Mouse (Mus musculus) left cerebral cortex, postnatal 14 days (tissue): Measurements from ENCODE around the gene Gcgr. TPM values are rescaled to one million over a fixed set of nuclear protein-coding genes. Genes with fewer than 3 reads are reported as not detected.
"Not testable (repeated sequence)": the region's sequence is repeated elsewhere in the genome, so short reads cannot be mapped to it uniquely, and the experiment has no call there.

Experiments used
- DNase-seq, 2 experiments: peaks; one replicate each; pipeline ENCODE4 v3.0.0; 2021 to 2022; ENCODE audit warnings: low spot score in 2 of 2, mixed read lengths in 1 of 2
- intact Hi-C: fragments of 180-260 bp; cut with DNase I; formaldehyde crosslinking; loops from one replicate; pipeline ENCODE4 v1.15.1; 2025
- total RNA-seq, 2 experiments: library from RNA; stranded (reverse); gene quantifications; 2 replicates each; pipeline ENCODE4 v1.2.3; 2021

The Gcgr gene
- total RNA-seq, 2 experiments from 2014 or later: 0.17 to 0.18 TPM

GRCm38 (mm10) chr11:120501018-120501417 is 29.5 kb upstream of the Gcgr start:
- intact Hi-C loops: no loop called here
- no peak for DNase-seq

- intact Hi-C loops: no loop called here
- DNase-seq: no peak
These were observed 28.8 kb upstream of the Gcgr start for GRCm38 (mm10) chr11:120501701-120502100.

- intact Hi-C loops: no loop called here
- no peak for DNase-seq
These were observed 24.8 kb upstream of the Gcgr start for GRCm38 (mm10) chr11:120505661-120506060.

GRCm38 (mm10) chr11:120506899-120507298 is 23.6 kb upstream of the Gcgr start:
- intact Hi-C loops: no loop called here
- DNase-seq: no peak

- intact Hi-C loops: no loop called here
- no peak for DNase-seq
These were observed 22.7 kb upstream of the Gcgr start for GRCm38 (mm10) chr11:120507611-120508289.

- intact Hi-C loops: no loop called here
- no peak for DNase-seq
These were observed 22.1 kb upstream of the Gcgr start for GRCm38 (mm10) chr11:120508290-120508870.

GRCm38 (mm10) chr11:120509940-120510339 is 20.6 kb upstream of the Gcgr start:
- intact Hi-C loops: loop anchor here (10.0 kb wide), 1 partner anchor 265 kb away; no protein-coding TSS in a partner anchor
- DNase-seq: no peak

GRCm38 (mm10) chr11:120510375-120511030 is 20.0 kb upstream of the Gcgr start:
- no peak for DNase-seq
- intact Hi-C loops: loop anchor here (10.0 kb wide), 1 partner anchor 264 kb away; no protein-coding TSS in a partner anchor

GRCm38 (mm10) chr11:120512790-120513453 is 17.6 kb upstream of the Gcgr start:
- DNase-seq: no peak
- intact Hi-C loops: loop anchor here (10.0 kb wide), 1 partner anchor 262 kb away; no protein-coding TSS in a partner anchor

GRCm38 (mm10) chr11:120514262-120514661 is 16.2 kb upstream of the Gcgr start:
- not testable (repeated sequence) for DNase-seq
- intact Hi-C loops: loop anchor here (10.0 kb wide), 1 partner anchor 261 kb away; no protein-coding TSS in a partner anchor

- intact Hi-C loops: loop anchor here (5.0 to 10.0 kb wide), 3 partner anchors 57 to 259 kb away; partner anchors contain the start of genes P4hb and Pcyt2
These were observed 14.9 kb upstream of the Gcgr start for GRCm38 (mm10) chr11:120515611-120516010.

GRCm38 (mm10) chr11:120517147-120517546 is 13.4 kb upstream of the Gcgr start:
- no peak for DNase-seq
- intact Hi-C loops: loop anchor here (5.0 to 10.0 kb wide), 3 partner anchors 55 to 258 kb away; partner anchors contain the start of genes P4hb and Pcyt2

More at GRCm38 (mm10) chr11:120515611-120516010, 14.9 kb upstream of the Gcgr start:
- DNase-seq: peak; percentile 77 to 88

- intact Hi-C loops: loop anchor here (5.0 to 10.0 kb wide), 3 partner anchors 54 to 257 kb away; partner anchors contain the start of genes P4hb and Pcyt2
- peak; percentile 82 to 89 for DNase-seq
These were observed 12.5 kb upstream of the Gcgr start for GRCm38 (mm10) chr11:120518027-120518426.

- DNase-seq: no peak
- intact Hi-C loops: loop anchor here (5.0 to 10.0 kb wide), 3 partner anchors 54 to 256 kb away; partner anchors contain the start of genes P4hb and Pcyt2
These were observed 11.9 kb upstream of the Gcgr start for GRCm38 (mm10) chr11:120518558-120518957.

- DNase-seq: peak in 1 of 2 experiments; percentile 25
- intact Hi-C loops: loop anchor here (5.0 to 10.0 kb wide), 3 partner anchors 53 to 255 kb away; partner anchors contain the start of genes P4hb and Pcyt2
These were observed 10.8 kb upstream of the Gcgr start for GRCm38 (mm10) chr11:120519738-120520137.

- intact Hi-C loops: no loop called here
- DNase-seq: no peak
These were observed 10.0 kb upstream of the Gcgr start for GRCm38 (mm10) chr11:120520498-120520897.

- DNase-seq: no peak
These were observed 9.4 kb upstream of the Gcgr start for GRCm38 (mm10) chr11:120520967-120521540.

GRCm38 (mm10) chr11:120522581-120522980 is 7.9 kb upstream of the Gcgr start:
- intact Hi-C loops: no loop called here
- no peak for DNase-seq

More at GRCm38 (mm10) chr11:120520967-120521540, 9.4 kb upstream of the Gcgr start:
- intact Hi-C loops: no loop called here

GRCm38 (mm10) chr11:120525959-120526358 is 4.5 kb upstream of the Gcgr start:
- intact Hi-C loops: no loop called here
- no peak for DNase-seq
